Mouse (Mus musculus): Measurements from ENCODE around the gene Pon3.

- TF ChIP-seq CTCF (conservative IDR thresholded peaks at IDR 0.05; ENCODE audit: low read length) (no peak), POU5F1 (IDR thresholded peaks at IDR 0.05; ENCODE audit: borderline replicate concordance, low read length) (no peak), NANOG (IDR thresholded peaks at IDR 0.05; ENCODE audit: borderline replicate concordance, low read length) (no peak)
These were observed 67.1 kb downstream of the Pon3 start for GRCm38 (mm10) chr6:5188938-5189337.

Measured in E14TG2a.4 (cell line).